Mouse (Mus musculus) bone marrow, adult 2 months (tissue): ENCODE data around the gene Ndufb7. TPM values are rescaled to one million over a fixed set of nuclear protein-coding genes. Genes with fewer than 3 reads are reported as not detected.
"Not testable (repeated sequence)": the region's sequence is repeated elsewhere in the genome, so short reads cannot be mapped to it uniquely, and the experiment has no call there.

Source experiments
- H3K27ac ChIP-seq: fragments of 200-500 bp; 2 replicates; pipeline ENCODE4 v1.5.1; 2012; ENCODE audit warnings: low read depth, mild to moderate bottlenecking, control low read depth, inconsistent platforms, low read length; ENCODE audit not compliant: control insufficient read depth, poor library complexity, insufficient read depth
- H3K4me1 ChIP-seq: fragments of 200-500 bp; 2 replicates; pipeline ENCODE4 v1.6.1; 2011; ENCODE audit warnings: low read length; ENCODE audit not compliant: control insufficient read depth, insufficient read depth
- H3K4me3 ChIP-seq: fragments of 200-500 bp; replicated peaks from 2 replicates; pipeline ENCODE3; 2011; ENCODE audit warnings: mild to moderate bottlenecking, low read depth, low read length, control low read depth; ENCODE audit not compliant: control insufficient read depth
- CTCF ChIP-seq: fragments of 200-500 bp; IDR thresholded peaks from 2 replicates; pipeline ENCODE4 v1.5.1; 2011; ENCODE audit warnings: low read length, control low read depth; ENCODE audit not compliant: control insufficient read depth, insufficient read depth
- POLR2A ChIP-seq: fragments of 200-500 bp; IDR thresholded peaks from 2 replicates; pipeline ENCODE4 v1.6.1; 2011; ENCODE audit warnings: low read depth, mild to moderate bottlenecking, control low read depth, low read length, borderline replicate concordance; ENCODE audit not compliant: control insufficient read depth
- WGBS: fragments of 180-500 bp; shearing (Covaris S2); methylation state at CpG from one replicate; pipeline ENCODE4 v1.1.7; 2018; 5-methylcytosine and 5-hydroxymethylcytosine counted together
- polyA plus RNA-seq: library from polyadenylated mRNA; stranded (reverse); fragments of >200 nt; gene quantifications from 2 replicates; pipeline ENCODE4 v1.2.4, GENCODE M21; 2011; ENCODE audit warnings: low replicate concordance; ENCODE audit not compliant: missing spikeins, insufficient read depth, insufficient read length

Ndufb7 gene
- polyA plus RNA-seq, result 240 and 480 TPM in 2 replicates

GRCm38 (mm10) chr8:83566469-83567395, at the start of gene Ndufb7:
TSS of gene Ndufb7 (plus strand) at chr8:83566671.
- peak; percentile 96 for TF ChIP-seq CTCF
- TF ChIP-seq POLR2A, result no peak; the same call in 1 of the 2 replicates
- WGBS, result 1% methylated on average over 48 of the region's 48 CpGs
- H3K27ac ChIP-seq, result peak within 1 kb of the TSS; percentile 85
- H3K4me1 ChIP-seq, result peaks cover 3% of the 10 kb centered on the region; the same call in 1 of the 2 replicates
- peak within 1 kb of the TSS; percentile 97 for H3K4me3 ChIP-seq

GRCm38 (mm10) chr8:83520432-83520831, 46.0 kb upstream of the Ndufb7 start:
- Histone ChIP-seq H3K4me1 (no peaks in the 10 kb centered on the region), H3K27ac (no peak overlapping the region), H3K4me3 (no peak overlapping the region)
- TF ChIP-seq POLR2A, result no peak
- WGBS, result 59% methylated on average over 3 of the region's 3 CpGs

GRCm38 (mm10) chr8:83520907-83521306, 45.6 kb upstream of the Ndufb7 start:
- not testable (repeated sequence) for H3K27ac ChIP-seq, H3K4me3 ChIP-seq, H3K4me1 ChIP-seq
- 78% methylated on average over 3 of the region's 3 CpGs for WGBS

GRCm38 (mm10) chr8:83521310-83521709, 45.2 kb upstream of the Ndufb7 start:
- no peaks in the 10 kb centered on the region for H3K4me1 ChIP-seq
- H3K4me3 ChIP-seq, result no peak overlapping the region
- 30% methylated on average over 1 of the region's 1 CpGs for WGBS
- no peak overlapping the region for H3K27ac ChIP-seq
- TF ChIP-seq POLR2A, result no peak
- no peak for TF ChIP-seq CTCF

- 76% methylated on average over 2 of the region's 2 CpGs for WGBS
- no peak for TF ChIP-seq POLR2A
- no peak for TF ChIP-seq CTCF
- H3K27ac ChIP-seq, result no peak overlapping the region
Measured at GRCm38 (mm10) chr8:83534802-83535201, 31.7 kb upstream of the Ndufb7 start.

GRCm38 (mm10) chr8:83535736-83536135, 30.7 kb upstream of the Ndufb7 start, which contains the start of gene Olfr370:
TSS of gene Olfr370 (plus strand) at chr8:83535780.
- TF ChIP-seq CTCF (no peak), POLR2A (no peak)
- Histone ChIP-seq H3K4me1 (no peaks in the 10 kb centered on the region), H3K4me3 (no peak within 1 kb of the TSS), H3K27ac (no peak within 1 kb of the TSS)
- WGBS, result 32% methylated on average over 3 of the region's 3 CpGs

More at GRCm38 (mm10) chr8:83534802-83535201, 31.7 kb upstream of the Ndufb7 start:
- Histone ChIP-seq H3K4me1 (no peaks in the 10 kb centered on the region), H3K4me3 (no peak overlapping the region)

- WGBS, result 60% methylated on average over 3 of the region's 3 CpGs
- H3K27ac ChIP-seq, result no peak overlapping the region
- H3K4me3 ChIP-seq, result no peak overlapping the region
- TF ChIP-seq CTCF (no peak), POLR2A (no peak)
- peaks cover 1% of the 10 kb centered on the region; the same call in 1 of the 2 replicates for H3K4me1 ChIP-seq
Measured at GRCm38 (mm10) chr8:83562669-83563068, 3.8 kb upstream of the Ndufb7 start.

- 75% methylated on average over 4 of the region's 4 CpGs for WGBS
- H3K4me1 ChIP-seq, result peaks cover 1% of the 10 kb centered on the region; the same call in 1 of the 2 replicates
- H3K4me3 ChIP-seq, result no peak overlapping the region
- TF ChIP-seq POLR2A (no peak), CTCF (no peak)
- H3K27ac ChIP-seq, result no peak overlapping the region
Measured at GRCm38 (mm10) chr8:83563246-83563645, 3.2 kb upstream of the Ndufb7 start.
